Mouse (Mus musculus): ENCODE measurements around the gene Syna. TPM values are rescaled to one million over a fixed set of nuclear protein-coding genes. Genes with fewer than 3 reads are reported as not detected.
A peak's percentile ranks its signal among the peaks of the same experiment; 100 is the strongest.

The Syna gene
- total RNA-seq, 2 experiments from 2014 or later = 5.1 to 6.7 TPM

DNA sequence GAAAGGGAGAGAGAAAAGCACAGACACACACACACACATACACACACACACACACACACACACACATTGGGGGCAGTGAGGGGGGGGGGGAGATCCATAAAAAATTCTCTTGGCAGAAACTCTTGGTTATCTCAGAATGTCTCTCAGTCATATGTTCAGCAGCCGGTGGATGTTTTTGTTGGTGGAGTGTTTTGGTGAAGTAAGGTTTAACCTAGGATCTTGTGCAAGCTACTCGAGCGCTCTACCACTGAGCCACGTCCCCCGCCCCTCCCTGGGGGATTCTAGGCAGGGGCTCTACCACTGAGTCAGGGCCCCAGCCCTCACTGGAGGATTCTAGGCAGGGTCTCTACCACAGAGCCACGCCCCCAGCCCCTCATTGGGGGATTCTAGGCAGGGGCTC is 23.9 kb downstream of the Syna start:
- no peak for DNase-seq (ENCODE audit: extremely low spot score in 1 of 2, low spot score in 1 of 2)

DNA sequence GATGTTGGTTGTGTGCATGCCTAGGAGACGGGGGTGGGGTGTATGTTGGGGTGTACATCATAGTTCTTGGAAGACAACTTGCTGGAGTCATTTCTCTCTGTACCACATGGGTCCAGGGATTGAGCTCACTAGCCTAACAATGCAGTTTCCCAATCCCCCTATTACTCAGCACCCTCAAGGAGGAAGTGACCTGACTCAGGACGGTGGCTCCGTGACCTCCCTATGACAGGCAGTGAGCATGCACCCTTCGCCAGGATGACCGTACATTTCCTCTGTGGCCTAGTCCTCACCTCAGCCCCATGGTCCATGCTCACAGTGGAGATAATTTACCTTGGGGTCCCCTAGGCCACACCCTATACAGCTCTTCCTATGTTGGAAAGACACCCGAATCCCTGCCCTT is 27.6 kb downstream of the Syna start:
- DNase-seq (ENCODE audit: extremely low spot score in 1 of 2, low spot score in 1 of 2) = no peak

DNA sequence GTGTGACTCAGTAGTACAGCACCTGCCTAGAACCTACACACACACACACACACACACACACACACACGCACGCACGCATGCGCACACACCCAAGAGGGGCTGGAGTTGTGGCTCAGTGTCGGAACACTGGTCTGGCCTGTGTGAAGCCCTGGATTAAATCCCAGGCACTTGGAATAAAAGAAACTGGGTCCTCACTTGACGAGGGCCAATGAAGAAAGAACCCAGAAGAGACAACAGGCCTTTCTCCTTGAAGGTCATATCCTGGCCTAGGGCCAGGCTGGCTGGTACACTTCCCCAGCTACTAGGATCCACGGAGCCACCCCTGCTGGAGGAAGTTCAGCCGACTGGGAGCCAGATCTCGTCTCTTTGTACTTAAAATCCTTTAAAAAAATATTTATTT is 28.4 kb downstream of the Syna start:
- DNase-seq (ENCODE audit: extremely low spot score in 1 of 2, low spot score in 1 of 2) = peak in 1 of 2 experiments; percentile 45

DNA sequence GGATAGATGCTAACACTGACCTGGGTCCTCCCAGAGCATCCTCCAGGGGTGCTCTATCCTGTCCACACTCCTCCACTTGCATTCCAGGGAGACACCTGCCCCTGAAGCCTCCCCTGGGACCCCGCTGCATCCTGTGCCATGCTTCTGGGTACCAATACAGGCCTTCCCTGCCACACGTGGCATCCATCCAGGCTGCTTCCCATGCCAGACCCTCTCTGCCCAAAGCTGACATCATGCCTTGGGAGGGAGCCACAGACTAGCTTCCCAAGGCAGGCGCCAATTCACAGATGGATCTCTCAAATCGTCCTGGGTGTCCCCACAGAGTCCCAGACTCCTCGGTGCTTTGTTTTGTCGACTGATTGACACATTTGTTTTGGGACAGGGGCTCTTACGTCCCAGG is 29.1 kb downstream of the Syna start:
- DNase-seq (ENCODE audit: extremely low spot score in 1 of 2, low spot score in 1 of 2) = peak; percentile 65 to 79

GRCm38 (mm10) chr5:134528488-134528887 is 31.5 kb downstream of the Syna start:
- no peak for DNase-seq (ENCODE audit: extremely low spot score in 1 of 2, low spot score in 1 of 2)

GRCm38 (mm10) chr5:134525971-134526711 is 33.8 kb downstream of the Syna start:
- DNase-seq (ENCODE audit: extremely low spot score in 1 of 2, low spot score in 1 of 2) = no peak

GRCm38 (mm10) chr5:134523728-134524127 is 36.2 kb downstream of the Syna start:
- DNase-seq (ENCODE audit: extremely low spot score in 1 of 2, low spot score in 1 of 2) = no peak

DNA sequence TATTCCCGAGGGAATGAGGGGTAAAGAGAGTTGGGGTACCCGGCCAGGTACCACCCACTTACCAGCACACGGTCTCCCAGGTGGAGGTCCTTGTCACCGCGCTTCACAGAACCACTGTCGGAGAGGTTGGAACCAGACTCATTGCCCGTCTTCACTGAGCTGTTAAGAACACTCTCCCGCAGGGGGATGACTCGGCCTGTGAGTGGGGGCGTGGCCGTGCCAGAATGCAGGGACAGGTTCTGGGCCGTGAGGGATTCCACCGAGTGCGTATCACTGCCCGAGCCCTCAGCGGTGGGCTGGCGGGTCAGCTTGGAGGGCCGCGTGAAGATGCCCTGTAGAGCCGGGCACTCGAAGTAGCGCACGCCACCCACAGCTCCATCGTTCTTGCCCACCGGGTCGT is 37.4 kb downstream of the Syna start:
- DNase-seq (ENCODE audit: extremely low spot score in 1 of 2, low spot score in 1 of 2) = no peak

GRCm38 (mm10) chr5:134521806-134522205 is 38.2 kb downstream of the Syna start:
- DNase-seq (ENCODE audit: extremely low spot score in 1 of 2, low spot score in 1 of 2) = no peak

GRCm38 (mm10) chr5:134521131-134521530 is 38.8 kb downstream of the Syna start:
- no peak for DNase-seq (ENCODE audit: extremely low spot score in 1 of 2, low spot score in 1 of 2)

- DNase-seq (ENCODE audit: extremely low spot score in 1 of 2, low spot score in 1 of 2) = no peak
Observed at GRCm38 (mm10) chr5:134520120-134520519, 39.9 kb downstream of the Syna start.

DNA sequence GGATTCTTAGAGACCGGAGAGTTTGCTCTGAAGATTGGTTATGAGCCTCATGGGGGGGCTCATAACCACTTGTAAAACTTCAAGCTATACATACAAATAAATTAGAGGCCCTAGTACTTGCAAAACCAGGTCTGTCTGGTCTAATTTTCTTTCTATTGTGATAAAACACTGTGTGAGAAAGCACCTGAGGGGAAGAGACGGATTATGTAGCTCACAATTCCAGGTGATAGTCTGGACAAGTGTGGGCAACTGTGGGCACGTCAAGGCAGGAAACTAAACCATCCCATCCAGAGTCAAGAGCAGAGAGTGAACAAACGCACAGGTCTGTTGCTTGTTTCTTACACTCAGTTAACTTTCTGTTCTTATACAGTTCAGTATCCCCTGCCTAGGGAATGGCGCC is 40.5 kb downstream of the Syna start:
- DNase-seq (ENCODE audit: extremely low spot score in 1 of 2, low spot score in 1 of 2) = no peak

DNA sequence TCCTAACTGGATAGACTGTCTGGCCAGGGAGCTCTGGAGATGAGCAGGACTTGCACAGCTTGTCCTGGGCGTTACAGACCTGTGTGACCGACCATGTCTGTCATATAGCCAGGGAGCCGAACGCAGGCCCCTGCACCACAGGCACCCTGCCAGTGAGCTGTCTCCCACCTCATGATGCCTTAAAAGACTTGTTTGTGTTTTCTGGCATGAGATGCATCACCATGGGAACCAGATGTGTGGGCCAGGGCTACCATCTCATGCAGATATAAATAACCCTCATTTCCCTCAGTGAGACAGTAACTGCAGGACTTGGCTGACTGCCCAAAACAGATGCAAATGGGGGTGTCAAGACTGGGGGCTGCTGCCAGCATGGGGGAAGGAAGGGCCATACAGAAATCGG is 47.9 kb downstream of the Syna start:
- DNase-seq (ENCODE audit: extremely low spot score in 1 of 2, low spot score in 1 of 2) = peak in 1 of 2 experiments; percentile 42

DNA sequence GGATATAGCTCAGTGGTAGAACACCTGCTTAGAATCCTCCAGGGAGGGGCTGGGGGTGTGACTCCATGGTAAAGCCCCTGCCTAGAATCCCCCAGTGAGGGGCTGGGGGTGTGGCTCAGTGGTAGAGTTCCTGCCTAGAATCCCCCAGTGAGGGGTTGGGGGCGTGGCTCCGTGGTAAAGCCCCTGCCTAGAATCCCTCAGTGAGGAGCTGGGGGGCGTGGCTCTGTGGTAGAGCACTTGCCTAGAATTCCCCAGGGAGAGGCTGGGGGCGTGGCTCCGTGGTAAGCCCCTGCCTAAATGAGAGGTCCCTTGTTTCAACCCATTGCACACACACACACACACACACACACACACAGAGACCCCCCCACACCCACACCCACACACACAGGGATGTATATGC is 49.7 kb downstream of the Syna start:
- no peak for DNase-seq (ENCODE audit: extremely low spot score in 1 of 2, low spot score in 1 of 2)

DNA sequence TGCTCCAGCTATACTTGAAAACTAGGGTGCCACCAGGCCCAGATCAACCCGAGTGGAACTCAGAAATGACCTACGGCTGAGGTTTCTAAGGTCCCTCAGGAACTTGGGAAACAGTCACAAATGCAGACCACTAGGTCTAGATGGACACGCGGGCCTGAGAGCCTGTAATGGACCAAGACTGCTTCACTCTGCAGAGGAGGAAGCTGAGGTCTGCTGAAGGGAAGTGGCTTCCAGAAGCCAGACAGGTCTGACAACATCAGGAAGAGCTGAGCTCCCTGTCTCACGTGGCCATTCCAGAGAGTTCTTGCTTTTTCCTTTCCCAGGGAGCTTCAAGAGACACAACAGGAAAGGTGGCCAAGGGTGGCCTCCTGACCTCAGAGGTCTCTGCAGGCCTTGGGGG is 51.0 kb downstream of the Syna start:
- DNase-seq (ENCODE audit: extremely low spot score in 1 of 2, low spot score in 1 of 2) = no peak

Small RNA genes lying within 50 kb of the gene (microRNA-seq; reads per million reads assigned to microRNA genes)
- 0 reads per million in 2 experiments for gene Mir7228

Other genes starting within 250 kb of the Syna start
- gene Gtf2i, start 245.4 kb downstream of the Syna start, total RNA-seq (2021) = 100 to 1,000 TPM; 216 to 223 TPM
- 10 to 100 TPM; 23.1 to 29.9 TPM for gene Gtf2ird1, start 103.5 kb downstream of the Syna start, total RNA-seq (2021)
- 100 to 1,000 TPM in 1 of 2 experiments, 10 to 100 TPM in 1; 99.8 to 101 TPM for gene Clip2, start 7.7 kb downstream of the Syna start, total RNA-seq (2021)
- 10 to 100 TPM; 57.0 to 57.5 TPM for gene Rfc2, start 21.2 kb upstream of the Syna start, total RNA-seq (2021)
- gene Lat2, start 54.9 kb upstream of the Syna start, total RNA-seq (2021) = 1 to 10 TPM; 2.5 to 2.6 TPM
- 100 to 1,000 TPM; 322 to 331 TPM for gene Eif4h, start 79.3 kb upstream of the Syna start, total RNA-seq (2021)
- 10 to 100 TPM; 39.9 to 41.8 TPM for gene Limk1, start 128.4 kb upstream of the Syna start, total RNA-seq (2021)
- 10 to 100 TPM; 15.8 to 17.5 TPM for gene Eln, start 187.2 kb upstream of the Syna start, total RNA-seq (2021)